Mouse (Mus musculus): Measurements from ENCODE around the gene Tbx19.

The Tbx19 gene

DNA sequence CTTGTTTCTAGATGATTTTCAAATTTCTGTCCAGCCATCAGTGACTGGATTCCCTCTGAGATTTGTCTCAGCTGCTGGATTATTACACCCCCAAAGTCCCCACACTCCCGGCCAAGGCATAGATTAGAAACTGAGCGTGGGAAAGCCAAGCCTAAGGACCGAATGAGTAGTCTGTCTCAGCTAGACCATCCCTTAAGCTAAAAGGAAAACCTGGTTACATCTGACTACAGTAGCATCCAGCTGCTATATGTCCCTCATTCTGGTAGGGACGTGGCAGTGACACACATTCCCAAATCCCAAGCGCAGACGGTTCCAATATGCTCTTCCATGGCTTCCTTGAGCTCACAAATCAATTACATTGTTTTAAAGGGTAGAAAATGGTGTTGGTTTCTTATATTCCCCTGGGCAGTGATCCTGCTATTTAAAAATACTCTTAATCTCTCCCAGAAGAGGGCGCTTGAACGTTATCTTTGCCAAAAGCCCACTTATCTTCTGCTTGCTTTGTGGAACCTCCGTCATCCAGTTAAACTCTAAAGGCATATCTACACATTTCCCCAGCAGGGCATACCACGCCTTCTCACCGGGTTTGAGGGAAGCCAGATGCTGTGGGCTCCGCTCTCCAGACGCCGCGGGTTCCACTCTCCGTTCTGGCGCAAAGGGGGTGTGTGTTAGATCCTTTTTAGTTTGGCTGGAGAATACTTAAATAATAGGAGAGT lies 46.0 kb downstream of the Tbx19 start:
- DNase-seq (ENCODE audit: low spot score in 2 of 2): no peak

GRCm38 (mm10) chr1:165113700-165114099 lies 46.9 kb downstream of the Tbx19 start:
- DNase-seq (ENCODE audit: low spot score in 2 of 2): no peak

GRCm38 (mm10) chr1:165110659-165111058 lies 49.9 kb downstream of the Tbx19 start:
- DNase-seq (ENCODE audit: low spot score in 2 of 2): no peak

GRCm38 (mm10) chr1:165109135-165109534 lies 51.4 kb downstream of the Tbx19 start:
- DNase-seq (ENCODE audit: low spot score in 2 of 2): no peak

- DNase-seq (ENCODE audit: low spot score in 2 of 2): no peak
Observed at GRCm38 (mm10) chr1:165108477-165108876, 52.1 kb downstream of the Tbx19 start.

DNA sequence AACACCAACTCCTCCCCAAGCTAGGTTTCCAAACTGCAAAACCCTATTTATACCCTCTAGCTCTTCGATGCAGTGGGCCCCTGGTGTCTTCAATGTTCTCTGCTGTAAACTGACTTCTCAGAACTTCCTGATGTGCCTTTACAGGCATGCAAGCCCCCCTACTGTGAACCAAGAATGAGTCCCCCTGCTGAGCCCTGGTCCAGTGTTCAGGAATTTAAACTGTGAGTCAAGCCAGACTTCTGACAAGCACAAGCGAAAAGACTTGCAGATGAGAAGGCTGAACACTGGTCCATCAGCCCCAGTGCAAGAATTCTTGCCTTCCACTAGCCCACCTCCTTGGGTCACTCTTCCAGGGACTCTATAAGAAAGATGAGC lies 54.6 kb downstream of the Tbx19 start:
- no peak for DNase-seq (ENCODE audit: low spot score in 2 of 2)

DNA sequence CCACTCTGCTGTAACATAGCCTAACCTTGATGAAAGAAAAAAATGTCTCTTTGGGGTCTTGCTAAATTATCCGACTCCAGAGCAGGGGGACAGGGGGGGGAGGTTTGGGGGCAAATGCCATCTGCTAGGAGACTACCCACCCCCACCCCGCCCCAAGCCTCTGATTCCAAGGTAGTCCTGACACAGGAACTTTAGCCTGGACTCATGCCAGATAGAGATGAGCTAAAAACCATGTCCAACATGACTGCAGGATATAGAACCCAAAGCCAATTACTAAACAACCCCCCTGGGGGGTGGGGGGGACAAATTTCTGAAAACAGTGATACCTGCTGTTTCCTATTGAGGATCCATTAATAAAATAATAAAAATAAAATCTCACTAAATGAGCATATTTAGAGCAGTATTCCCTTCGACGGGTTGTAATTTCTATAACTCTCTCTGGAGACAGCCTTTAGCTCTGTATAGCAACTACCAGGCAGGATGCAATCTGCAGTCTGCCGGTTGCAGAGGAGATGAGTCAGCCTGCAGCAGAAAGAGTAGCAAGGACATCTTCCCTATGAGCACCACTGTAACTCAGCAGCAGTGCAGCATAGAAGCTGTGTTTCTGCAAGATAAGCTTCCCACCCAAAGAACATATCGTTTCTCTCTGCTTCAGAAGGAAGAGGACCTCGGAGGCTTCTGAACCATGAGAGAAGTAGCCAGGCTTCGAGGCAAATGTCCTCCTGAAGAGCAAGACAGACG lies 55.1 kb downstream of the Tbx19 start:
- DNase-seq (ENCODE audit: low spot score in 2 of 2): no peak

- DNase-seq (ENCODE audit: low spot score in 2 of 2): no peak
Observed at GRCm38 (mm10) chr1:165104707-165105259, 55.8 kb downstream of the Tbx19 start.

DNA sequence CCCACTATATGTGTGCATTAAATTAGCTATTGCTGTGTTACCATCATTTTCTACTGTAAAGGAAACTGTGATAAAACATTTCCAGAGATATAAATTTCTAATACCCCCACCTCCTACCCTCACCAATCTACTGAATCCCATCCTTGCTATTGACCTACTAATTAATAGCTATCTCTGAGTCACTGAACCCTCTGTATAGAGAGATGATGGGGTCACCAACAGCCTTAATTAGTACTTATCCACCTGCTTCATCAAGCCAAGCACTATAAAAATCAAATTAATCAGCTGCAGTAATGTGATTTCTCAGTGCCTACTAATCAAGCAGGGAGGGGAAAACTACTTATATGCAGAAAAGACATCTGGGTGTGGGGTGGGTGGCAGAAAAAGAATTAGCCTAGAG lies 61.0 kb downstream of the Tbx19 start:
- no peak for DNase-seq (ENCODE audit: low spot score in 2 of 2)

GRCm38 (mm10) chr1:165094871-165095270 lies 65.7 kb downstream of the Tbx19 start:
- DNase-seq (ENCODE audit: low spot score in 2 of 2): no peak

- peak; percentile 67 to 83 for DNase-seq (ENCODE audit: low spot score in 2 of 2)
Observed at GRCm38 (mm10) chr1:165091721-165092120, 68.9 kb downstream of the Tbx19 start.

- no peak for DNase-seq (ENCODE audit: low spot score in 2 of 2)
Observed at GRCm38 (mm10) chr1:165089556-165089955, 71.0 kb downstream of the Tbx19 start.

All from frontal cortex, postnatal 14 days (tissue).